Mouse (Mus musculus) embryonic fibroblast, embryonic 13.5 days (primary cell): ENCODE results near the gene Maml3.

Source experiments
- CTCF ChIP-seq: IDR thresholded peaks from 2 replicates; pipeline ENCODE4 v1.5.1; 2011; ENCODE audit warnings: mild to moderate bottlenecking, control low read depth, low read length, moderate library complexity, borderline replicate concordance; ENCODE audit not compliant: insufficient read depth
- POLR2A ChIP-seq: IDR thresholded peaks from 2 replicates; pipeline ENCODE4 v1.6.1; 2011; ENCODE audit warnings: low read depth, mild to moderate bottlenecking, control low read depth, low read length, moderate library complexity

DNA sequence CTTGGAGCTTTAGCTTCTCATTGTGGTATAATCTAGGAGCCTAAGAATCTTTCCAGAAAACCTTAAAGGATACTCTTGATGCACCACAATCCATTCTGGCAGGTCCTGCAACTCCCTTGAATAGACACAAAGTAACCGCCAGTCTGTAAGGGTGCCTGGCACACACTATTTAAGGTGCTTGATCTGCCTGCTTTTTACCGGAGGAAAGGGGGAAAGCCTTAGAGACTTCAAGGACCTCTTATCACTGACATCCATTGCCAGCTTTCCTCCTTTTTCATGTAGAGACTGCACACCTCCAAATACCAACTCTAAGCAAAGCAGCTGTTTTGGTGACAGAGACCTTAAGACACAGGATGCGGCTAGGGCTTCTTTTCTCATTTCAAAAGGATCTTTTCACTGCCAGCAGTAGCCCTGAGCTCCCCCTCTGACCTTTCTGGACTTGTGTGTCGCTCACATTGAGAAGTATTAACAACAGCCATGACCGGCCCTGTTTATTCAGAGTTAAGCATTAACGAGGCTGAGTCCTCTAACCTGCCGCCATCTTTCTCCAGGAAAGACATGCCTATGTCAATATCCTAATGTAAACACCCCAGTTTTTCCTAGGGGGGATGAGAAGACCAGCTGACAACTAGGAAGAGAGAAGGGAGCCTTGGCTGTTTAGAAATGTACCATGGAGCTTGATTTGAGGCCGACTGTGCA, 127.1 kb downstream of the Maml3 start:
- TF ChIP-seq CTCF (no peak), POLR2A (no peak)
